Mouse (Mus musculus): ENCODE measurements around the gene Aco1.

GRCm38 (mm10) chr4:40183781-40184180 is 40.9 kb downstream of the Aco1 start:
- TF ChIP-seq CTCF (IDR thresholded peaks at IDR 0.05; ENCODE audit: low read depth, low read length) (no peak), POLR2AphosphoS5 (IDR thresholded peaks at IDR 0.05; ENCODE audit: insufficient replicate concordance, low read depth, low read length) (no peak), GATA1 (IDR thresholded peaks at IDR 0.05; ENCODE audit: borderline replicate concordance, low read length) (no peak), TAL1 (conservative IDR thresholded peaks at IDR 0.05; ENCODE audit: low read depth, low read length) (no peak)

Data from G1E (cell line).